Mouse (Mus musculus) right cerebral cortex, postnatal 36 days (tissue): ENCODE measurements at regions not wholly inside any gene's neighbourhood (a gene's known extent, or its start where the extent isn't known, plus 50 kb on each side); places are given as distances from the start of the nearest gene placed in this dataset.

Experiments
- DNase-seq, 2 experiments: peaks; one replicate each; pipeline ENCODE4 v3.0.0; 2022; ENCODE audit warnings: low spot score in 2 of 2, mixed read lengths in 1 of 2

- DNase-seq = peak; percentile 37 to 73
These were observed 320.4 kb downstream of the Synb start for GRCm38 (mm10) chr14:68973636-68974101.

GRCm38 (mm10) chr14:68966758-68967157 is 327.3 kb downstream of the Synb start:
- DNase-seq = no peak

- no peak for DNase-seq
These were observed 339.3 kb downstream of the Synb start for GRCm38 (mm10) chr14:68954577-68955460.

GRCm38 (mm10) chr14:68945906-68946305 is 348.2 kb downstream of the Synb start:
- DNase-seq = peak in 1 of 2 experiments; percentile 12

- no peak for DNase-seq
These were observed 348.7 kb downstream of the Synb start for GRCm38 (mm10) chr14:68945434-68945833.

DNA sequence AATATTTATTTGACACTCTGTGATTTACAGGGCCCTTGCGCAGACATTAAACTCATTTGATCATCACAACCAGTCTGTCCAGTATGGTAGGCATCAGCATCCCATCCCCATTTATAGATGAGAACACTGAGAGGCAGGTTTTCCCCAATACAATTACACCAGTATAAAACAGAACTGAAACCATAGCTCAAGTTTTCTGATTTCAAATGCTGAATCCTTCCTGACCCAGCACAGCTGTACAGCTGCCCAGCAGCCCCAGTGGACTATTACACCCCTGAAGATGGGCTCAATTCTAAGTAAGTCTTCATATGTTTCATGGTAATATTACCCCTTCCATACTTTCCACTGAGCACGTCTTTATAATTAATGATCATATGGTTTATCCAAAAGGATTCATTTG is 352.3 kb downstream of the Synb start:
- no peak for DNase-seq

- DNase-seq = no peak
These were observed 352.9 kb downstream of the Synb start for GRCm38 (mm10) chr14:68941132-68941690.

GRCm38 (mm10) chr14:68935303-68935662 is 358.8 kb downstream of the Synb start:
- DNase-seq = no peak

DNA sequence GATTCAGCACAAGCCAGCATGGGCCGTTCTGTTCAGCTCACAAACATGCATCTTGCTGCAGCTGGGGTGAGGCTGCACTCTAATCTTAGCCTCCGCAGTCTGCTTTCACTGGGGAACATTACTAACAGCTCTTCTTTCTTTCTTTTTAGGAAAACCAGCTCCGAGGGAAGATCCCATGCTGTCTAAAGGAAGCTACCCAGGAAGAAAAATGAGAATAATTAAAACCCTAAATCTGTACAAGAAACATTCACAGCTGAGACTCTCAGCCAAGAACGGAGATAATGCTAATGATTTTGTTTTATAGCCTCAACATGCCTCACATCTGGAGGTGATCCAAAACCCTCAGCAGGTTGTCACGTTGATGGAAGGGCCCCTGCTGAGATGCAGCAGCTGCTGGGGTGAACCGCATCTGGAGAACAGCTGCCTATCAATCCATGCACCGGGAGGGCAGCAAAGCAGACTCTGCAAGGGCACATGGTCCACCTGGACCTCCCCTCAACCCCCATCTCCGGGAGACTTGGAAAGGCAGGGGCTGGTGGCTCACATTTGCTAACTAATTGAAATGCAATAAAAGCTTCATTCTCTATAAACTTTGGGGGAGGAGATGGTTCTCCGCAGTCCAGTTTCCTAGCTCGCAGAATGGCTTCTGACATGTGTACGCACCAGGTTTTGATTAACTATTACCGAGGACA is 359.3 kb downstream of the Synb start:
- peak; percentile 57 to 76 for DNase-seq

GRCm38 (mm10) chr14:68927814-68928213 is 366.3 kb downstream of the Synb start:
- no peak for DNase-seq

DNA sequence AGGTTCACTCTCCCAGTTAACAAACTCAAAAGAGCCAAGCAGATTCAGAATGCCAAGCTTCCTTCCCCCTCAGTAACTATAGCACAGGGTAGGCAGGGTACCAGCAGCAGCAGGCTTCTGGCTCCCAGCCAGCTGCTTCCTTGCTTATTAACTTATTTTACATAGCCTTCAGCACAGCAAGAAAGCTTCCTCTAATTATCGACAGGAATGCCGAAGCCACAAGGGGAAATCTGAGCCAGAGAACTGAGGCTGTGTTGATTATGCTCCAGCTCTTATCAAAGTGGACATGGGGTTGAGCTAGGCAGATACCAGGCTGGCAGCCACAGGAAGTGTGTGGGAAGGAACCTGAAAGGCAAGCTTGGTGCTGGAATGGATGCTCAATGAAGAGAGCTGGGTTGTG is 371.0 kb downstream of the Synb start:
- peak; percentile 28 to 62 for DNase-seq

- no peak for DNase-seq
These were observed 372.1 kb downstream of the Synb start for GRCm38 (mm10) chr14:68922035-68922434.

GRCm38 (mm10) chr14:68918526-68919045 is 375.5 kb downstream of the Synb start:
- DNase-seq = no peak

GRCm38 (mm10) chr14:68899921-68900320 is 394.2 kb downstream of the Synb start:
- no peak for DNase-seq

DNA sequence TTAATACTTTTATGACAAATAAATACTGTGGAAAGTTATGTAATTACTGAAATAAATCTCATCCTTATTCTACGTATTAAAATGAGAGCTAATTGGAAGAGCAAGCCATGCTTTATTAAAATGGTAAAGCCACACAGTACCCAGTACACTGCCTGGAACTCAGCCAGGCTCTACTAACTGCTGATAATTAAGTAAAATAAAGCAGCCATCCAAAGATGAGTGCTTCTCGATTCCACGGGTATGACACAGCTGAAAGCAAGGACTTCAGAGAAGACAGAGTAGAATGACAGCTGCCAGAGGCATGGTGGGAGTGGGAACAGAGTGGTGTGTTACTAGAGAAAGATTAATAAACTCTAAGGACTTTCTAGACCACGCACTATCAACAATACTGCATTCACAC is 416.9 kb downstream of the Synb start:
- no peak for DNase-seq

- DNase-seq = no peak
These were observed 433.0 kb downstream of the Synb start for GRCm38 (mm10) chr14:68861071-68861470.

DNA sequence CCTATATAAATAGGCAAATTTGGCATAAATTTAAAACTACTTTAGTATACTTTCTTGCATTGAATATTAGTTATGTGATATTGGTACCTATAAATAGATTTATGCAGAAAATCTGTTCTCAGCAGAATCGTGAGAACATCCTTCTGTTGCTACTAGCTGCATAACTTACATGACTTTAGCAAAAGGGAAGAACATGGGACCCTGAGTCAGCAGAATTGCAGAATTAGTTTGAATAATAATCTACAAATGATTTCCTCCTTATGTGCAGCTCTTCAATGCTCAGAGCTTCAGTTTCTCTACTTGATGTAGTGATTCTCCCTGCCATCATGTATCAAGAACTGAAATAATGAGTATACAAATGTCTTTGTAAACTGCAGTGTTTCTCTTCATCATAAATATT is 436.2 kb downstream of the Synb start:
- no peak for DNase-seq

DNA sequence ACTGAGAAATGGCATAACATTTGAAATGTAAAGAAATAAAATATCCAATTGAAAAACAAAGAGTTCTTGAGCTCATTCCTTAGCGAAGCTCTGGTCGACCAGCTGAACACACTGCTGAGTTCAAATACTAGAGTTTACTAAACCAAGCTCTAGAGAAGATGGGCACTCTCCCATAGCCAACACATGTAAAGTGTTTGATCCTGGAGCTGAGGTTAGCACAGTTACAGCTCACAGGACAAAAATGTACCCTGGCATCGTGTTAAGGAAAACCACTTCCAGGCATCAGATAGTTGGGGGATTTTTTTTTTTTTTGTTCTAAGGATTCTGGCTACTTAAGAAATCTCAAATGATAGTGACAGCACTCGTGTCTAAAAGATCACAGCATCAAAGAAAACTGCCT is 445.6 kb downstream of the Synb start:
- no peak for DNase-seq

GRCm38 (mm10) chr14:68847609-68848008 is 446.5 kb downstream of the Synb start:
- DNase-seq = no peak

DNA sequence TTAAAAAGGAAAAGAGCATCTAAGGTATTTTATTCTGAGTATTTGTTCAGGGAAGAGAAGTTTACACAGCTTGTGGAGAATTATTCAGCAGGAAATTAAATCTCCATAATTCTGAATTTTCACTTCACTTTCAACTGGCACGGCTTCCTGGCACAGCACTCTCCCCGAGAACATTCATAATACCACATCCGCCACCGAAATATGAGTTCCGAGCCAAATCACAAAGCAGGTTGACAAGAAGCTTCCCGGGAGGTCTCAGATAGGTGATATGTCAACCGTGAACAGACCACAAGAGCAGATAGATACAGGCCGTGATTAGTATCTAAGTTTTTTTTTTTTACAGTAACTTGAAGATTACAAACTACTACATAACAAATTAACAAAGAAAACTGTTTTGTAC is 473.9 kb downstream of the Synb start:
- DNase-seq = no peak

- no peak for DNase-seq
These were observed 485.1 kb downstream of the Synb start for GRCm38 (mm10) chr14:68808976-68809375.

DNA sequence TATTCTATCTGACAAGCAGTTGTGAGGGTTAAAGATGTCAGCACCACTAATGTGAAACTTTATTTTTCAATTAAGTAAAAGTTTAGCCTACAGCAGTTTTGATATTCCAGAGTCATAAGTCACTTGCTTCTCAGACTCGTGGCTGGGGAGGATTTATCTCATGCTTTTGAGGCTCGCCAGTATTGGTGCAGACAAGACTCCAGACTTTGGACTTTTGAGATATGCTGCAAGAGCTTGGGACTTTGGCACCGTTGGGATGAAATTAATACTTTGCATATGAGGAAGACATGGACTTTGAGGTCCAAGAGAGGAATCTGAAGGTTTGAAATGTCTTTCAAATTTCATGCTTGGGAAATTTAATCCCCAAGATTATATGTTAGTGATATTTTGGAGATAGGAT is 486.2 kb downstream of the Synb start:
- no peak for DNase-seq
